Mouse (Mus musculus) intestine, embryonic 14.5 days (tissue): Measurements from ENCODE around the gene Ap5s1. TPM values are rescaled to one million over a fixed set of nuclear protein-coding genes. Genes with fewer than 3 reads are reported as not detected.

Experiments used
- ATAC-seq: fragments of 200-750 bp; cut with Nextera tagmentation; replicated peaks from 2 replicates; pipeline ENCODE4 v1.8.0; 2017; ENCODE audit warnings: low read depth, moderate number of reproducible peaks, moderate TSS enrichment, moderate library complexity; ENCODE audit not compliant: low FRiP score, low TSS enrichment
- DNase-seq: peaks from one replicate; pipeline ENCODE4 v3.0.0-alpha.2; 2018; ENCODE audit warnings: low spot score
- H3K27ac ChIP-seq: fragments of 300-500 bp; sonication (generic); 2 replicates; pipeline ENCODE4 v1.5.1; 2014; ENCODE audit warnings: low read depth, mild to moderate bottlenecking, control low read depth
- H3K27me3 ChIP-seq: fragments of 300-500 bp; sonication (generic); replicated peaks from 2 replicates; pipeline ENCODE4 v1.6.1; 2014; ENCODE audit warnings: low read length, control low read depth; ENCODE audit not compliant: control insufficient read depth, insufficient read depth
- H3K36me3 ChIP-seq: fragments of 300-500 bp; sonication (generic); 2 replicates; pipeline ENCODE4 v1.6.1; 2014; ENCODE audit warnings: low read length, control low read depth; ENCODE audit not compliant: control insufficient read depth, insufficient read depth
- H3K4me1 ChIP-seq: fragments of 300-500 bp; sonication (generic); replicated peaks from 2 replicates; pipeline ENCODE4 v1.6.1; 2014; ENCODE audit warnings: low read length, control low read depth, mixed read lengths; ENCODE audit not compliant: control insufficient read depth, insufficient read depth
- H3K4me2 ChIP-seq: fragments of 300-500 bp; sonication (generic); 2 replicates; pipeline ENCODE4 v1.6.1; 2014; ENCODE audit warnings: low read length
- H3K4me3 ChIP-seq: fragments of 300-500 bp; sonication (generic); 2 replicates; pipeline ENCODE4 v1.5.1; 2014; ENCODE audit warnings: low read depth, low read length, control low read depth, mixed read lengths
- H3K9ac ChIP-seq: fragments of 300-500 bp; sonication (generic); 2 replicates; pipeline ENCODE4 v1.6.1; 2014; ENCODE audit warnings: mild to moderate bottlenecking, low read length
- H3K9me3 ChIP-seq: fragments of 300-500 bp; sonication (generic); 2 replicates; pipeline ENCODE4 v1.6.1; 2016; ENCODE audit warnings: low read length, control low read depth; ENCODE audit not compliant: control insufficient read depth
- WGBS: fragments of 180-500 bp; shearing (Covaris S2); extraction: QIAGEN DNeasy Blood & Tissue Kit; methylation state at CpG from one replicate; pipeline ENCODE4 v1.1.7; 2014; 5-methylcytosine and 5-hydroxymethylcytosine counted together
- polyA plus RNA-seq: library from polyadenylated mRNA; unstranded; fragments of >200 nt; fragmentation: Nextera tagmentation; extraction: Ambion mirVana; gene quantifications from 2 replicates; pipeline ENCODE4 v1.2.1, GENCODE M21; 2014

Ap5s1 gene
- polyA plus RNA-seq, 1 experiment from 2014 or later: 23.4 TPM

- 13% methylated on average over 28 of the region's 28 CpGs for WGBS
- Histone ChIP-seq H3K9me3 (no peaks in the 10 kb centered on the region), H3K4me3 (peak overlapping the region; percentile 67), H3K36me3 (peaks cover 7% of the 10 kb centered on the region), H3K27me3 (no peaks in the 10 kb centered on the region), H3K4me1 (peaks cover 18% of the 10 kb centered on the region), H3K9ac (peak overlapping the region; percentile 69), H3K27ac (peak overlapping the region; percentile 16; the same call in 1 of the 2 replicates), H3K4me2 (peak overlapping the region; percentile 97)
- ATAC-seq: peak; percentile 48; the same call in 1 of the 2 replicates
- DNase-seq: no peak
These were observed 27.3 kb downstream of the Ap5s1 start for GRCm38 (mm10) chr2:131234127-131234650.

DNA sequence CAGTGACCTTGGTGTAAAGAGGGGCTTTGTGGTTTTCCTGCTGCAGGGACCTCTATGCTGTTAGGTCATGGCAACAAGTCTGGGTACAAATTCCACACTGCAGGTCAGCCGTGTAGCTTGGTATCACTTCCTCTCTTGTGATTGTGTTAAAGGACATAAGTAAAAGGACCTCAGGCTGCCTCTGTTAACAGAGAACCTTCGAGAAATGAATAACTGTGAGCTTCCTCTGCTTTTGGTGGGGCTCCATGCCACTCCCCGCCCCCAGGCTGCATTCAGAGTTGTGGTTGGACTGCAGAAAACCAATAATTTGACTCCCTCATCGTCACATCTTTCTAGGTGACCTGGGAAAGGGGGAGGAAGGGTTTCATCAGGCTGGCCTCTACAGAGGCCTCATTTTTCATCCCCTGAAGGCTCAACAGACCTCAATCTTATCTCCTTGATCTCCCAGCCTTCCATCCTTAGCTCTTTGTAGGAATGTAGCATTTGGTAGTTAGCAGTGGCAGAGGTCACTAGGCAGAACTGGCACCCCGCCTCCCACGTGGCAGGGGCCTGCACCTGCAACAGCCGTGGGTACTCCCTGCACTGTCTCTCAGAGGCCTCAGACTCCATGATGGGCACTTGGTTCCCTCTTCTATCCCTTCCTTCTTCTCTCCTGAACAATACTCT lies 28.2 kb downstream of the Ap5s1 start:
- Histone ChIP-seq H3K4me3 (peak overlapping the region; percentile 67; the same call in 1 of the 2 replicates), H3K27me3 (no peaks in the 10 kb centered on the region), H3K27ac (no peak overlapping the region), H3K9me3 (no peaks in the 10 kb centered on the region), H3K4me2 (peak overlapping the region; percentile 97), H3K36me3 (peaks cover 16% of the 10 kb centered on the region), H3K9ac (peak overlapping the region; percentile 69; the same call in 1 of the 2 replicates), H3K4me1 (peaks cover 18% of the 10 kb centered on the region)
- no peak for DNase-seq
- 71% methylated on average over 7 of the region's 7 CpGs for WGBS
- ATAC-seq: no peak

- DNase-seq (no peak), ATAC-seq (no peak)
- Histone ChIP-seq H3K36me3 (peaks cover 81% of the 10 kb centered on the region), H3K9ac (no peak overlapping the region), H3K27me3 (no peaks in the 10 kb centered on the region), H3K4me3 (no peak overlapping the region), H3K9me3 (no peaks in the 10 kb centered on the region), H3K4me1 (no peaks in the 10 kb centered on the region), H3K27ac (no peak overlapping the region), H3K4me2 (no peak overlapping the region)
These were observed 35.3 kb downstream of the Ap5s1 start for GRCm38 (mm10) chr2:131242180-131242579.

DNA sequence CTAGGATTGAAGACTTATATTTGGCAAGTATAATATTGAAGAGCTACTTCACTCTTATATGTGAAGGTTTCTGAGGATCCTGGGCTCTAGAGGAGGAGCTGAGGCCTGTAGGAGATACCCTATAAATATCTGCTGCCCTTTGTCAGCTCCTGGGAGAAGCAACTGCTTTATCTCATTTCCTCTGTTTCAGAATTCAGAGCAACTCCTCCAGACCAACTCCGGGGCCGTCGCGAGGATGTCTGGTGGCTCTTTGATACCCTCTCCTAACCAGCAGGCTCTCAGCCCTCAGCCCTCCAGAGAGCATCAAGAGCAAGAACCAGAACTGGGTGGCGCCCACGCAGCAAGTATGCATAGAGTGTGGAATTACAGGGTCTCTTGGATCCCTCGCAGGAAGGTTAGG lies 36.1 kb downstream of the Ap5s1 start:
- no peak for DNase-seq
- no peaks in the 10 kb centered on the region for H3K4me1 ChIP-seq
- no peak for ATAC-seq
- peaks cover 89% of the 10 kb centered on the region for H3K36me3 ChIP-seq
- no peak overlapping the region for H3K27ac ChIP-seq
- H3K27me3 ChIP-seq: no peaks in the 10 kb centered on the region
- no peak overlapping the region for H3K4me3 ChIP-seq
- H3K4me2 ChIP-seq: no peak overlapping the region
- 78% methylated on average over 7 of the region's 7 CpGs for WGBS
- H3K9me3 ChIP-seq: no peaks in the 10 kb centered on the region
- no peak overlapping the region for H3K9ac ChIP-seq

DNA sequence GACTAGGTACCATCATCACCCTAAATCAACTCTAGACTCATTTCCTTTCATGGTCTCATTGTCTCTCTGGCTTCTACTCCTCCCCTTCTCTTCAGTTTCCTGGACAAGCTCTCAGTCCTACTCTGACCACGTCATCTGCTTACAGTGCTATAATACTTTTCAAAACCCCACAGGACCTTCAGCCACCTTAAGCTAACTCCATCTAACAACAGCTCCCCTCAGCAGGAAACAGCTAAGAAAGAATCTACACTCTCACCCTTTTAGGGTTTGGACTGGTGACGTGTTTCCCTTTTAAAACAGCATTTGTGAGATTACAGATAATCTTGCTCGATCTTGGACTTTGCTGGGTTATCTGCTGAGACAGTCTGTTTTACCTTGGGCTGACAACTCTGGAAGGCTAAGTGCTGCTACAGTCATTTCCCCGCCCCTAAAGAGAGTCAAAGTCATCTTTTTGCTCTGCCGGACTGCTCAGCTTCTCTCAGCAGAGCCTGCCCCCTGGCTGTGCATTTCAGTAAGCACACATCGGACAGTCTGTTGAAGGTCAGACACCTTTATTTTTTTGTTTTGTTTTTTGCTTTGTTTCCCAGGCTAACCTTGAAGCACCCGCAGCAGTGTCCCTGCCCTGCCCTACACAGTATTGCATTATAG lies 46.9 kb downstream of the Ap5s1 start:
- peak overlapping the region; percentile 25; the same call in 1 of the 2 replicates for H3K4me2 ChIP-seq
- 14% methylated on average over 7 of the region's 7 CpGs for WGBS
- peak; percentile 69 for DNase-seq

GRCm38 (mm10) chr2:131254329-131254713 lies 47.4 kb downstream of the Ap5s1 start:
- Histone ChIP-seq H3K36me3 (no peaks in the 10 kb centered on the region), H3K4me2 (peak overlapping the region; percentile 25; the same call in 1 of the 2 replicates), H3K4me3 (0 out of 2 replicates have a peak overlapping the region, but pooled peaks have one; percentile 3), H3K9me3 (no peaks in the 10 kb centered on the region), H3K4me1 (peaks cover 24% of the 10 kb centered on the region), H3K9ac (no peak overlapping the region), H3K27me3 (no peaks in the 10 kb centered on the region), H3K27ac (peak overlapping the region; percentile 75)
- no peak for DNase-seq
- no peak for ATAC-seq
- WGBS: 29% methylated on average over 2 of the region's 2 CpGs

More for the DNA sequence above, 46.9 kb downstream of the Ap5s1 start:
- peak; percentile 76 for ATAC-seq
- Histone ChIP-seq H3K36me3 (no peaks in the 10 kb centered on the region), H3K4me3 (0 out of 2 replicates have a peak overlapping the region, but pooled peaks have one; percentile 3), H3K9ac (no peak overlapping the region), H3K27me3 (no peaks in the 10 kb centered on the region), H3K9me3 (no peaks in the 10 kb centered on the region), H3K4me1 (peaks cover 24% of the 10 kb centered on the region), H3K27ac (peak overlapping the region; percentile 75)

- H3K9me3 ChIP-seq: no peaks in the 10 kb centered on the region
- no peak overlapping the region for H3K27ac ChIP-seq
- DNase-seq: no peak
- peaks cover 28% of the 10 kb centered on the region for H3K4me1 ChIP-seq
- no peak overlapping the region for H3K9ac ChIP-seq
- 57% methylated on average over 3 of the region's 3 CpGs for WGBS
- no peaks in the 10 kb centered on the region for H3K36me3 ChIP-seq
- ATAC-seq: no peak
- H3K4me3 ChIP-seq: no peak overlapping the region
- H3K4me2 ChIP-seq: no peak overlapping the region
- no peaks in the 10 kb centered on the region for H3K27me3 ChIP-seq
These were observed 48.9 kb downstream of the Ap5s1 start for GRCm38 (mm10) chr2:131255738-131256137.

DNA sequence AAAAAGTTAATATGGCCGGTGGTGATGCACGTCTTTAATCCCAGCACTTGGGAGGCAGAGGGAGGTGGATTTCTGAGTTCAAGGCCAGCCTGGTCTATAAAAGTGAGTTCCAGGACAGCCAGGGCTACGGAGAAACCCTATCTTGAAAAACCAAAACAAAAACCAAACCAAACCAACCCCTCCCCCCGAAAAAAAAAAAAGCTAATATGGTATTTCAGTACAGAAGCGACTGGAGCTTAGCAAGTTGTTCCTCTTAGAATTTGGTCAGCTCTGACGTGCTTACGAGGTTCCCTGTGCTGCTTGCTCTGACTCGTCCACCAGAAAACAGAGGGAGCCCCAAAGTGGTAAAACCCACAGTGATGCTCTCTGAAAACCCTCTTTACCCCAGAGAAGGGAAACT lies 51.8 kb downstream of the Ap5s1 start:
- Histone ChIP-seq H3K4me2 (no peak overlapping the region), H3K27me3 (no peaks in the 10 kb centered on the region), H3K4me3 (no peak overlapping the region), H3K9me3 (no peaks in the 10 kb centered on the region), H3K27ac (no peak overlapping the region), H3K4me1 (peaks cover 25% of the 10 kb centered on the region), H3K36me3 (no peaks in the 10 kb centered on the region), H3K9ac (no peak overlapping the region)
- no peak for DNase-seq
- ATAC-seq: no peak
- WGBS: 75% methylated on average over 8 of the region's 8 CpGs
